Mouse (Mus musculus): ENCODE results near the gene Hmgb1.

DNA sequence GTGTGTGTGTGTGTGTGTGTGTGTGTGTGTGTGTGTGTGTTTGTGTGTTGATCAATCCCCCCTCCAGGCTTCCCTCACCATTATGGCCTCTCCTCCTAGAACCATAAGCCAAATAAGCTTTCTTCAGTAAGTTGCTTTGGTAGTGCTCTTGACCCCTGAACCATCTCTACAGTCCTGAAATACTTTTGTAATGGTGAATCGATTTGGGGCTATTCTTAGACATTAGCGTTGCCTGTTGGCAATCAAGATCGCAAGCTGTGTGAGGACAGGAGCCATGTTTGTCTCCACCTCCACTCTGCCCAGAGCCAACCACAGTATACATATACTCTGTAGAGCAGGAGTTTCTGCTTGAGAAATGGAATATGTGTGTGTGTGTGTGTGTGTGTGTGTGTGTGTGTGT lies 175.2 kb downstream of the Hmgb1 start:
- TF ChIP-seq CTCF (IDR thresholded peaks at IDR 0.05; ENCODE audit: extremely low read depth, insufficient read depth, low read length) (no peak), POLR2A (IDR thresholded peaks at IDR 0.05; ENCODE audit: extremely low read depth, insufficient read depth, low read length) (no peak)
